Mouse (Mus musculus): Measurements from ENCODE around the gene 4933417A18Rik.
"Not testable (repeated sequence)": the region's sequence is repeated elsewhere in the genome, so short reads cannot be mapped to it uniquely, and the experiment has no call there.

4933417A18Rik gene

GRCm38 (mm10) chr13:34973770-34974169 is 49.6 kb downstream of the 4933417A18Rik start:
- peak; percentile 30 for DNase-seq (ENCODE audit: low read depth)

GRCm38 (mm10) chr13:34976116-34976515 is 51.9 kb downstream of the 4933417A18Rik start:
- DNase-seq (ENCODE audit: low read depth), result no peak

- no peak for DNase-seq (ENCODE audit: low read depth)
Observed at GRCm38 (mm10) chr13:34977410-34977809, 53.2 kb downstream of the 4933417A18Rik start.

GRCm38 (mm10) chr13:34978635-34979034 is 54.4 kb downstream of the 4933417A18Rik start:
- not testable (repeated sequence) for DNase-seq (ENCODE audit: low read depth)

GRCm38 (mm10) chr13:34983479-34983878 is 59.3 kb downstream of the 4933417A18Rik start:
- DNase-seq (ENCODE audit: low read depth), result not testable (repeated sequence)

- no peak for DNase-seq (ENCODE audit: low read depth)
Observed at GRCm38 (mm10) chr13:34991581-34992273, 67.5 kb downstream of the 4933417A18Rik start.

GRCm38 (mm10) chr13:34993085-34993484 is 68.9 kb downstream of the 4933417A18Rik start:
- DNase-seq (ENCODE audit: low read depth), result no peak

- DNase-seq (ENCODE audit: low read depth), result no peak
Observed at GRCm38 (mm10) chr13:34993595-34993982, 69.4 kb downstream of the 4933417A18Rik start.

- DNase-seq (ENCODE audit: low read depth), result peak; percentile 83
Observed at GRCm38 (mm10) chr13:34993983-34994811, 70.0 kb downstream of the 4933417A18Rik start.

- DNase-seq (ENCODE audit: low read depth), result no peak
Observed at GRCm38 (mm10) chr13:34995925-34996324, 71.7 kb downstream of the 4933417A18Rik start.

Measured in c-Kit-positive CD71-negative TER-119-negative erythroid progenitor cells, embryonic 14.5 days (primary cell).